Mouse (Mus musculus) left cerebral cortex, postnatal 36 days (tissue): ENCODE data around the gene Fkbp6. TPM values are rescaled to one million over a fixed set of nuclear protein-coding genes. Genes with fewer than 3 reads are reported as not detected.

Experiments
- DNase-seq, 2 experiments: peaks; one replicate each; pipeline ENCODE4 v3.0.0; 2021 to 2022; ENCODE audit warnings: low spot score in 2 of 2, mixed read lengths in 1 of 2
- intact Hi-C: fragments of 180-260 bp; cut with DNase I; formaldehyde crosslinking; loops from one replicate; pipeline ENCODE4 v1.15.1; 2025
- total RNA-seq, 2 experiments: library from RNA; stranded (reverse); gene quantifications; 2 replicates each; pipeline ENCODE4 v1.2.3; 2021

Fkbp6 gene
- total RNA-seq, 2 experiments from 2014 or later: not detected

GRCm38 (mm10) chr5:135286926-135287325 is 62.9 kb downstream of the Fkbp6 start:
- intact Hi-C loops: loop anchor here (1.0 to 10.0 kb wide), 2 partner anchors 51 to 172 kb away; no protein-coding TSS in a partner anchor

GRCm38 (mm10) chr5:135286185-135286584 is 63.7 kb downstream of the Fkbp6 start:
- intact Hi-C loops: loop anchor here (1.0 to 10.0 kb wide), 2 partner anchors 50 to 171 kb away; no protein-coding TSS in a partner anchor
- peak; percentile 58 to 68 for DNase-seq

More at GRCm38 (mm10) chr5:135286926-135287325, 62.9 kb downstream of the Fkbp6 start:
- no peak for DNase-seq

GRCm38 (mm10) chr5:135285211-135285610 is 64.6 kb downstream of the Fkbp6 start:
- intact Hi-C loops: loop anchor here (10.0 kb wide), 1 partner anchor 170 kb away; no protein-coding TSS in a partner anchor
- no peak for DNase-seq

GRCm38 (mm10) chr5:135280226-135280625 is 69.6 kb downstream of the Fkbp6 start:
- intact Hi-C loops: loop anchor here (10.0 kb wide), 1 partner anchor 165 kb away; no protein-coding TSS in a partner anchor
- DNase-seq: no peak

- intact Hi-C loops: no loop called here
- DNase-seq: peak in 1 of 2 experiments; percentile 13
Observed at GRCm38 (mm10) chr5:135276597-135276996, 73.2 kb downstream of the Fkbp6 start.

- no peak for DNase-seq
Observed at GRCm38 (mm10) chr5:135274663-135275396, 75.0 kb downstream of the Fkbp6 start.

GRCm38 (mm10) chr5:135271563-135272165 is 78.2 kb downstream of the Fkbp6 start:
- intact Hi-C loops: no loop called here
- peak in 1 of 2 experiments; percentile 23 for DNase-seq

More at GRCm38 (mm10) chr5:135274663-135275396, 75.0 kb downstream of the Fkbp6 start:
- intact Hi-C loops: no loop called here

- intact Hi-C loops: no loop called here
- no peak for DNase-seq
Observed at GRCm38 (mm10) chr5:135270361-135270760, 79.5 kb downstream of the Fkbp6 start.

- intact Hi-C loops: no loop called here
- no peak for DNase-seq
Observed at GRCm38 (mm10) chr5:135269451-135269850, 80.4 kb downstream of the Fkbp6 start.

GRCm38 (mm10) chr5:135264548-135264947 is 85.3 kb downstream of the Fkbp6 start:
- no peak for DNase-seq
- intact Hi-C loops: no loop called here

GRCm38 (mm10) chr5:135263866-135264503 is 85.9 kb downstream of the Fkbp6 start:
- DNase-seq: peak in 1 of 2 experiments; percentile 44
- intact Hi-C loops: no loop called here

GRCm38 (mm10) chr5:135258280-135259150 is 91.3 kb downstream of the Fkbp6 start:
- intact Hi-C loops: no loop called here
- peak in 1 of 2 experiments; percentile 24 for DNase-seq

GRCm38 (mm10) chr5:135257559-135257958 is 92.3 kb downstream of the Fkbp6 start:
- intact Hi-C loops: no loop called here

GRCm38 (mm10) chr5:135256166-135256565 is 93.7 kb downstream of the Fkbp6 start:
- intact Hi-C loops: no loop called here
- DNase-seq: no peak

More at GRCm38 (mm10) chr5:135257559-135257958, 92.3 kb downstream of the Fkbp6 start:
- no peak for DNase-seq

GRCm38 (mm10) chr5:135253741-135254401 is 96.0 kb downstream of the Fkbp6 start:
- no peak for DNase-seq
- intact Hi-C loops: no loop called here

- intact Hi-C loops: no loop called here
- peak; percentile 83 to 84 for DNase-seq
Observed at GRCm38 (mm10) chr5:135251079-135251454, 98.8 kb downstream of the Fkbp6 start, which contains the start of gene Fzd9. Gene Fzd9 (minus strand): TSS chr5:135251230.

- no peak for DNase-seq
- intact Hi-C loops: no loop called here
Observed at GRCm38 (mm10) chr5:135250186-135251078, 99.4 kb downstream of the Fkbp6 start.
